Mouse (Mus musculus) left cerebral cortex, adult 11 months (tissue): Measurements from ENCODE around the gene Ldb2.

ENCODE experiments used
- DNase-seq: peaks from one replicate; pipeline ENCODE4 v3.0.0; 2022; ENCODE audit warnings: low spot score

The Ldb2 gene

GRCm38 (mm10) chr5:44645952-44646841 is 153.3 kb downstream of the Ldb2 start:
- DNase-seq: no peak

- DNase-seq: no peak
Observed at GRCm38 (mm10) chr5:44643079-44643478, 156.4 kb downstream of the Ldb2 start.

- DNase-seq: no peak
Observed at GRCm38 (mm10) chr5:44641060-44641459, 158.4 kb downstream of the Ldb2 start.

GRCm38 (mm10) chr5:44635546-44635945 is 163.9 kb downstream of the Ldb2 start:
- DNase-seq: no peak

- no peak for DNase-seq
Observed at GRCm38 (mm10) chr5:44629034-44629625, 170.3 kb downstream of the Ldb2 start.

GRCm38 (mm10) chr5:44627487-44627886 is 172.0 kb downstream of the Ldb2 start:
- DNase-seq: no peak

GRCm38 (mm10) chr5:44626885-44627284 is 172.6 kb downstream of the Ldb2 start:
- no peak for DNase-seq

GRCm38 (mm10) chr5:44626114-44626513 is 173.4 kb downstream of the Ldb2 start:
- DNase-seq: no peak

- no peak for DNase-seq
Observed at GRCm38 (mm10) chr5:44615677-44616076, 183.8 kb downstream of the Ldb2 start.

- DNase-seq: no peak
Observed at GRCm38 (mm10) chr5:44608901-44609300, 190.6 kb downstream of the Ldb2 start.

GRCm38 (mm10) chr5:44601340-44601739 is 198.1 kb downstream of the Ldb2 start:
- DNase-seq: no peak

GRCm38 (mm10) chr5:44593522-44594218 is 205.8 kb downstream of the Ldb2 start:
- peak; percentile 12 for DNase-seq

- no peak for DNase-seq
Observed at GRCm38 (mm10) chr5:44590750-44591149, 208.7 kb downstream of the Ldb2 start.

- no peak for DNase-seq
Observed at GRCm38 (mm10) chr5:44589318-44589717, 210.2 kb downstream of the Ldb2 start.

GRCm38 (mm10) chr5:44586571-44586970 is 212.9 kb downstream of the Ldb2 start:
- no peak for DNase-seq

- no peak for DNase-seq
Observed at GRCm38 (mm10) chr5:44579899-44580459, 219.5 kb downstream of the Ldb2 start.

GRCm38 (mm10) chr5:44576682-44577349 is 222.7 kb downstream of the Ldb2 start:
- no peak for DNase-seq

- no peak for DNase-seq
Observed at GRCm38 (mm10) chr5:44574681-44575080, 224.8 kb downstream of the Ldb2 start.

GRCm38 (mm10) chr5:44553765-44554352 is 245.6 kb downstream of the Ldb2 start:
- DNase-seq: no peak

- no peak for DNase-seq
Observed at GRCm38 (mm10) chr5:44553155-44553554, 246.3 kb downstream of the Ldb2 start.

- DNase-seq: no peak
Observed at GRCm38 (mm10) chr5:44552121-44552520, 247.4 kb downstream of the Ldb2 start.

- no peak for DNase-seq
Observed at GRCm38 (mm10) chr5:44548468-44548867, 251.0 kb downstream of the Ldb2 start.
